Mouse (Mus musculus) liver, embryonic 15.5 days (tissue): Measurements from ENCODE around the gene Spdye4a. TPM values are rescaled to one million over a fixed set of nuclear protein-coding genes. Genes with fewer than 3 reads are reported as not detected.
A peak's percentile ranks its signal among the peaks of the same experiment; 100 is the strongest.

ENCODE experiments used
- ATAC-seq: fragments of 200-750 bp; cut with Nextera tagmentation; 2 replicates; pipeline ENCODE4 v1.8.0; 2017; ENCODE audit warnings: moderate number of reproducible peaks, mild to moderate bottlenecking, moderate library complexity; ENCODE audit not compliant: insufficient read depth
- H3K27ac ChIP-seq: fragments of 300-500 bp; sonication (generic); replicated peaks from 2 replicates; pipeline ENCODE4 v1.5.1; 2015; ENCODE audit warnings: mild to moderate bottlenecking, inconsistent platforms
- H3K27me3 ChIP-seq: fragments of 300-500 bp; sonication (generic); 2 replicates; pipeline ENCODE4 v1.6.1; 2015; ENCODE audit warnings: mild to moderate bottlenecking, inconsistent platforms
- H3K36me3 ChIP-seq: fragments of 300-500 bp; sonication (generic); replicated peaks from 2 replicates; pipeline ENCODE4 v1.6.1; 2015; ENCODE audit warnings: moderate library complexity, mild to moderate bottlenecking, inconsistent platforms
- H3K4me1 ChIP-seq: fragments of 300-500 bp; sonication (generic); replicated peaks from 2 replicates; pipeline ENCODE4 v1.6.1; 2015; ENCODE audit warnings: inconsistent platforms
- H3K4me2 ChIP-seq: fragments of 300-500 bp; sonication (generic); 2 replicates; pipeline ENCODE4 v1.6.1; 2015; ENCODE audit warnings: moderate library complexity, mild to moderate bottlenecking, inconsistent platforms
- H3K4me3 ChIP-seq: fragments of 300-500 bp; sonication (generic); replicated peaks from 2 replicates; pipeline ENCODE4 v1.5.1; 2015; ENCODE audit warnings: mild to moderate bottlenecking, inconsistent platforms
- H3K9ac ChIP-seq: fragments of 300-500 bp; sonication (generic); 2 replicates; pipeline ENCODE4 v1.6.1; 2015; ENCODE audit warnings: moderate library complexity, mild to moderate bottlenecking, inconsistent platforms
- H3K9me3 ChIP-seq: fragments of 300-500 bp; sonication (generic); replicated peaks from 2 replicates; pipeline ENCODE4 v1.6.1; 2016; ENCODE audit warnings: inconsistent platforms
- WGBS: fragments of 180-500 bp; shearing (Covaris S2); methylation state at CpG from one replicate; pipeline ENCODE4 v1.1.7; 2015; ENCODE audit warnings: mixed read lengths; ENCODE audit not compliant: insufficient replicate concordance; 5-methylcytosine and 5-hydroxymethylcytosine counted together
- polyA plus RNA-seq: library from polyadenylated mRNA; unstranded; fragments of >200 nt; fragmentation: Nextera tagmentation; extraction: Ambion mirVana; gene quantifications from 2 replicates; pipeline ENCODE4 v1.2.1, GENCODE M21; 2015

The Spdye4a gene
- polyA plus RNA-seq, 1 experiment from 2014 or later: not detected

GRCm38 (mm10) chr5:143261636-143262035, 34.9 kb upstream of the Spdye4a start:
- Histone ChIP-seq H3K4me2 (no peak overlapping the region), H3K4me3 (no peak overlapping the region), H3K9me3 (no peaks in the 10 kb centered on the region), H3K27ac (no peak overlapping the region), H3K9ac (no peak overlapping the region), H3K4me1 (no peaks in the 10 kb centered on the region), H3K36me3 (no peaks in the 10 kb centered on the region), H3K27me3 (peaks cover 21% of the 10 kb centered on the region)
- ATAC-seq: no peak
- WGBS: 70% methylated on average over 8 of the region's 8 CpGs

GRCm38 (mm10) chr5:143255802-143256201, 29.1 kb upstream of the Spdye4a start:
- Histone ChIP-seq H3K27me3 (peaks cover 79% of the 10 kb centered on the region), H3K9ac (no peak overlapping the region), H3K4me1 (peaks cover 13% of the 10 kb centered on the region), H3K4me3 (no peak overlapping the region), H3K27ac (no peak overlapping the region), H3K36me3 (no peaks in the 10 kb centered on the region), H3K4me2 (no peak overlapping the region), H3K9me3 (no peaks in the 10 kb centered on the region)
- WGBS: 56% methylated on average over 5 of the region's 5 CpGs
- no peak for ATAC-seq

DNA sequence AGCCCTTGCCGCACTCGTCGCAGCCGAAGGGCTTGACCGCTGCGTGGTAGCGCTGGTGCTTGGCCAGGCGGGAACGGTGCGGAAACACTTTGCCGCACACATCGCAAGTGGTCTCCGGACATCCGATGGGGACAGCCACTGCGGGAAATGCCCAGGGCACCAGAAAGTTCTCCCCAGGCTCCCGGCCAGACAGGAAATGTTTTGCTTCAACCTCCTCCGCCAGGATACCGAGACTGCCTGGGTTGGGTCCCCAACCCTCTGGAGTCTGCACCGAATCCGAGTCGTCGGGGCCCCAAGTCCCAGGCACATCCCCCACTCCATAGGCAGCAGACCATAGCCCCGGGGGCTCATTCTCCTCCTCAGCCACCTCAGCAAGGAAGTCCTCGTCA, 28.4 kb upstream of the Spdye4a start:
- no peak overlapping the region for H3K4me3 ChIP-seq
- no peak overlapping the region for H3K27ac ChIP-seq
- H3K9ac ChIP-seq: no peak overlapping the region
- no peaks in the 10 kb centered on the region for H3K9me3 ChIP-seq
- ATAC-seq: no peak
- peaks cover 13% of the 10 kb centered on the region for H3K4me1 ChIP-seq
- peaks cover 84% of the 10 kb centered on the region for H3K27me3 ChIP-seq
- H3K36me3 ChIP-seq: no peaks in the 10 kb centered on the region
- 8% methylated on average over 24 of the region's 24 CpGs for WGBS
- no peak overlapping the region for H3K4me2 ChIP-seq

DNA sequence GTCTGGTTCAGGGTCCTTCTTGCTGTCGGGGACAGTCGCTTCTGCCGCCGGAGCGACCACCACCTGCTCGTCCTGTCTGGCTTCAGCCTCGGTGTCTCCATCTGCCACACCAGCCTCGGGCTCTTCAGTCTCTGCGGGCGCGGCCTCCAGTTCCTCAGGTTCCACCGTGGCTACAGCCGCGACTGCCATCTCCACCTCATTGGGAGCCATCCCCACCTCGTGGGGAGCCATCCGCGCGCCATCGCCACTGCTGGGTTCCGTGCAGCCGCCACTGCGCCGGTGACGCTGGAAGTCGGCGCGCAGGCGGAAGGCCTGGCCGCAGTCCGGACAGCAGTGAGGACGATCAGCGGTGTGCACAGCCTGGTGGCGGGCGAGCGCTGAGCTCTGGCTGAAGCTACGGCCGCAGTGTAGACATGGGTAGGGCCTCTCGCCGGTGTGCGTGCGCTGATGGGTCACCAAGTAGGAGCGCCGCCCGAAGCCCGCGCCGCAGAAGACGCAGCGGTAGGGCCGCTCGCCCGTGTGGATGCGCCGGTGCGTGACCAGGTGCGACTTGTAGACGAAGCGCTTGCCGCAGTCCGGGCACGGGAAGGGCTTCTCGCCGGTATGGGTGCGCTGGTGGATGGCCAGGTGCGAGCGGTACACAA, 27.9 kb upstream of the Spdye4a start:
- Histone ChIP-seq H3K4me1 (peaks cover 13% of the 10 kb centered on the region), H3K36me3 (no peaks in the 10 kb centered on the region), H3K27me3 (peaks cover 84% of the 10 kb centered on the region), H3K4me3 (no peak overlapping the region), H3K9me3 (no peaks in the 10 kb centered on the region), H3K4me2 (no peak overlapping the region), H3K9ac (no peak overlapping the region), H3K27ac (no peak overlapping the region)
- no peak for ATAC-seq
- WGBS: 6% methylated on average over 66 of the region's 66 CpGs

GRCm38 (mm10) chr5:143253881-143254486, 27.3 kb upstream of the Spdye4a start:
- H3K27me3 ChIP-seq: peaks cover 84% of the 10 kb centered on the region
- no peaks in the 10 kb centered on the region for H3K9me3 ChIP-seq
- H3K27ac ChIP-seq: no peak overlapping the region
- no peaks in the 10 kb centered on the region for H3K36me3 ChIP-seq
- H3K4me3 ChIP-seq: peak overlapping the region; percentile 34
- H3K9ac ChIP-seq: no peak overlapping the region
- H3K4me2 ChIP-seq: peak overlapping the region; percentile 54
- peaks cover 13% of the 10 kb centered on the region for H3K4me1 ChIP-seq
- WGBS: 5% methylated on average over 81 of the region's 81 CpGs
- ATAC-seq: no peak

GRCm38 (mm10) chr5:143253186-143253880, 26.6 kb upstream of the Spdye4a start:
- H3K9me3 ChIP-seq: no peaks in the 10 kb centered on the region
- no peak for ATAC-seq
- peaks cover 13% of the 10 kb centered on the region for H3K4me1 ChIP-seq
- no peak overlapping the region for H3K27ac ChIP-seq
- H3K36me3 ChIP-seq: no peaks in the 10 kb centered on the region
- peak overlapping the region; percentile 54 for H3K4me2 ChIP-seq
- H3K4me3 ChIP-seq: peak overlapping the region; percentile 34
- no peak overlapping the region for H3K9ac ChIP-seq
- 5% methylated on average over 103 of the region's 103 CpGs for WGBS
- H3K27me3 ChIP-seq: peaks cover 80% of the 10 kb centered on the region

DNA sequence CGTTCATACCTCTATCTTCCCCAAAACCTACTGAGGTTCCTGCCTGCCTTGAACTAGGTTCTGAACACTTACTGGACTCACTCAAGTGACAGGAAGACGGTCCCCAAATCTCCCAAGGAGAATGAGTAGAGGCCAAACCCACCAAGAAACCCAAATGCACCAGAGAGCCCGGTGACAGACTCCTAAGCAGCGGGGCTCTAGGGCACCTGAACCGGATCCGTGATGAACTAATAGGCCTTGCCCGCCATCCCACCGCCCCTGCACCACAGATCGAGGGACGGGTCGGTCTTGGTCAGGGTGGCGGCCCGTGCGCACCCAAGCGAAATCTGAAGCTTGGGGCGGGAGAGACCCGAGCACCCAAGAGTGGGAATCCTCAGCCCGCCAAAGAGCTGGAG, 26.1 kb upstream of the Spdye4a start:
- Histone ChIP-seq H3K27ac (no peak overlapping the region), H3K9me3 (no peaks in the 10 kb centered on the region), H3K4me3 (no peak overlapping the region), H3K9ac (no peak overlapping the region), H3K4me1 (peaks cover 13% of the 10 kb centered on the region), H3K27me3 (peaks cover 75% of the 10 kb centered on the region), H3K4me2 (no peak overlapping the region), H3K36me3 (no peaks in the 10 kb centered on the region)
- 15% methylated on average over 18 of the region's 18 CpGs for WGBS
- no peak for ATAC-seq

- H3K36me3 ChIP-seq: no peaks in the 10 kb centered on the region
- H3K9me3 ChIP-seq: no peaks in the 10 kb centered on the region
These were observed 25.3 kb upstream of the Spdye4a start for GRCm38 (mm10) chr5:143252039-143252438.

GRCm38 (mm10) chr5:143244926-143245325, 18.2 kb upstream of the Spdye4a start:
- ATAC-seq: no peak
- no peak overlapping the region for H3K4me2 ChIP-seq
- peaks cover 62% of the 10 kb centered on the region for H3K36me3 ChIP-seq
- 91% methylated on average over 26 of the region's 26 CpGs for WGBS
- no peak overlapping the region for H3K27ac ChIP-seq
- no peak overlapping the region for H3K9ac ChIP-seq
- H3K4me3 ChIP-seq: no peak overlapping the region
- no peaks in the 10 kb centered on the region for H3K4me1 ChIP-seq
- no peaks in the 10 kb centered on the region for H3K9me3 ChIP-seq
- H3K27me3 ChIP-seq: no peaks in the 10 kb centered on the region

More at GRCm38 (mm10) chr5:143252039-143252438, 25.3 kb upstream of the Spdye4a start:
- no peak overlapping the region for H3K9ac ChIP-seq
- H3K27me3 ChIP-seq: peaks cover 67% of the 10 kb centered on the region
- H3K27ac ChIP-seq: no peak overlapping the region
- no peak overlapping the region for H3K4me2 ChIP-seq
- H3K4me3 ChIP-seq: no peak overlapping the region
- WGBS: 40% methylated on average over 6 of the region's 6 CpGs
- peaks cover 13% of the 10 kb centered on the region for H3K4me1 ChIP-seq
- no peak for ATAC-seq

- H3K27ac ChIP-seq: no peak overlapping the region
- 35% methylated on average over 9 of the region's 9 CpGs for WGBS
- peak overlapping the region; percentile 71 for H3K4me3 ChIP-seq
- H3K36me3 ChIP-seq: 0 out of 2 replicates have a peak, but pooled peaks cover 13% of the 10 kb centered on the region
- peak overlapping the region; percentile 73 for H3K9ac ChIP-seq
- peaks cover 24% of the 10 kb centered on the region for H3K4me1 ChIP-seq
- ATAC-seq: no peak
- peak overlapping the region; percentile 86 for H3K4me2 ChIP-seq
- H3K27me3 ChIP-seq: no peaks in the 10 kb centered on the region
- H3K9me3 ChIP-seq: no peaks in the 10 kb centered on the region
These were observed 9.3 kb upstream of the Spdye4a start for GRCm38 (mm10) chr5:143236036-143236435.

DNA sequence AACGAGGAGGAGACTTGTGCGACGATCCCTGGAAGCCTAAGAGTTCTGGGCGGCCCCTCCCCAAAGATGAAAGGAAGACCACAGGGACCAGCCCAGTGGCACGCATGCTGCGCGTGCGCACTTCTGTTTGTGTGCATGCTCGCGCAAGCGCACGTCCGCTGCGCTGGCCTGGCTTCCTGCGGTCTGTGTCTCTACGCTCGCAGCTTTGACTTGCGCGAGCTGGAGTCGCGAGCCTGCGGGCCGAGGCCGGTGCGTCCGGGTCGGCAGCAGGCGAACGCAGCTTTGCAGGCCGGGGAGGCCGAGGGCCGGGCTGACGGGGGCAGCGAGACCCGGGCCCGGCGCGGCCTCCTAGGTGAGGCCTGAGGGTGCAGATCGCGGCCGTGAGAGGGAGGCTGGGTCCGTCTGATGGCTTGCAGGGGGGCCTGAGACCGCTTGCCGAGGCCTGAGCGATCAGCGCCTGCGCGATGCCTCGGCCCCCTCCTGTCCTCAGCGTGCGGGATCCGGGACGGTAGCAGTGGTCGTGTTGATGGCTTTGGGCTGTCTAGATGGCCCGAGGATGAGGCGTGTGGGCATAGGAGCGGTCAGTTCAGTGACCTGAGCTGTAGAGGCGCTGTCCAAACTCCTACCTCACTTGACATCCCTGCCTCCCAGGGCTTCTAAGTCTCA, 8.5 kb upstream of the Spdye4a start, which contains the start of gene Zfp12:
Zfp12 (plus strand) TSS at position 136 of the 666 bp plus-strand sequence.
- Histone ChIP-seq H3K4me1 (peaks cover 24% of the 10 kb centered on the region), H3K9me3 (no peaks in the 10 kb centered on the region), H3K4me2 (peak within 1 kb of the TSS; percentile 86), H3K27ac (peak within 1 kb of the TSS; percentile 69), H3K9ac (peak within 1 kb of the TSS; percentile 73), H3K27me3 (no peaks in the 10 kb centered on the region), H3K36me3 (0 out of 2 replicates have a peak, but pooled peaks cover 4% of the 10 kb centered on the region), H3K4me3 (peak within 1 kb of the TSS; percentile 71)
- under 1% methylated on average over 58 of the region's 58 CpGs for WGBS
- peak; percentile 93 for ATAC-seq
